17 mouse cellular contexts compared by ENCODE assay signal in the genomic region with DNA sequence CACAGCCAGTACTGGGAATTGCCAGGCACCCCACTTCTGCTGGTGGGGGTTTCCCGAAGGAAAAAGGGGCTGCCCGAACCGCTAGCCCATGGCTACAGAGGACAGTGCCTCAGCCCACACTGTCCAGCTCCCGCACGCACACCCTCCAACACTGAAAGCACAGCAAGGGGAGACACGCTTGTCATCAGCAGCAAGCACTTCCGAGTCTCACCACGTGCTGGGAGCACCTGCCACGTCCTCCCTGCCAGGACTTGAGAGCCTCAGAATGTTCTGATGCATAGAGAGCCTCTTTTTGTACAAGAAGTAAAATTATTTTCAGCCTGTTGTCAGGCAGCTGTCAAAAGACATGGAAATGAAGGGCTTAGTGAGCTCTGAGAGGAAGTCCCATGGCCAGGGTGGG.
DNase-seq lines count a peak whose midpoint lies in the region.
"Had no signal": no experiment of that assay in that cellular context is flagged by ENCODE, and none has a peak within 500 bp of the region (broad histone marks: within the 10 kb centered on the region; RNA-seq: fewer than 3 reads in every experiment).

No protein-coding gene starts in this region.

- no peak overlapping the region for H3K4me3 ChIP-seq in heart, embryonic 10.5 days
- H3K4me3 ChIP-seq: left cerebral cortex, adult 2 months; midbrain, embryonic 13.5 days; myocyte had no signal

- H3K27me3 ChIP-seq in heart, embryonic 10.5 days (ENCODE audit: insufficient read depth, poor library complexity, severe bottlenecking) = peaks cover 58% of the 10 kb centered on the region

- H3K27ac ChIP-seq in heart, embryonic 10.5 days = 0 out of 2 replicates have a peak overlapping the region, but pooled peaks have one; percentile 47
- H3K27ac ChIP-seq: hindbrain, embryonic 14.5 days; left cerebral cortex, adult 2 months; midbrain, embryonic 13.5 days had no signal

- peaks cover 13% of the 10 kb centered on the region for H3K4me1 ChIP-seq in heart, embryonic 10.5 days

- intact Hi-C loops in left cerebral cortex, postnatal 36 days (cut with DNase I) = loop anchor here (10.0 kb wide), 1 partner anchor 276 kb away; no protein-coding TSS in a partner anchor
- intact Hi-C loops in heart, postnatal 10 days (cut with DNase I) = no loop called here

- no peaks in the 10 kb centered on the region for H3K9me3 ChIP-seq in heart, embryonic 10.5 days
- H3K9me3 ChIP-seq: midbrain, embryonic 13.5 days had no signal

- no peak for DNase-seq in heart, embryonic 10.5 days (ENCODE audit: low spot score)
- no peak for DNase-seq in heart, adult 11 months
- DNase-seq in left cerebral cortex, postnatal 36 days (ENCODE audit: low spot score in 2 of 2) = peak; percentile 30 to 55
- DNase-seq in left cerebral cortex, adult 9 months (ENCODE audit: low spot score in 2 of 2) = no peak
- peak; percentile 17 to 20 for DNase-seq in heart, postnatal 10 days
- no peak for DNase-seq in urinary bladder, adult 2 months (ENCODE audit: low spot score)
- DNase-seq in liver = no peak
- DNase-seq: adrenal gland, postnatal 10 days; cerebellum, adult 9-10 months; kidney, adult 11 months; kidney, postnatal 10 days; lung, adult 2 months; lung, postnatal 4 days had no signal

- H3K36me3 ChIP-seq in heart, embryonic 10.5 days = no peaks in the 10 kb centered on the region
- H3K36me3 ChIP-seq: midbrain, embryonic 13.5 days had no signal

- WGBS in heart, embryonic 10.5 days = 70% methylated on average over 9 of the region's 9 CpGs

Comparison
In these comparisons a context has a peak if more than half of its experiments do, and no peak if none do; other contexts are left out.
1. DNase-seq: peak in left cerebral cortex, postnatal 36 days (2 of 2) and heart, postnatal 10 days (2 of 2); none in heart, embryonic 10.5 days (single experiment), heart, adult 11 months (single experiment), left cerebral cortex, adult 9 months (0 of 2), urinary bladder, adult 2 months (single experiment) and liver (single experiment).